Mouse (Mus musculus): ENCODE results near the gene Angptl8. TPM values are rescaled to one million over a fixed set of nuclear protein-coding genes. Genes with fewer than 3 reads are reported as not detected.

The Angptl8 gene
- polyA plus RNA-seq, 1 experiment from 2014 or later, result 8.2 TPM

- no peak for ATAC-seq
- H3K27ac ChIP-seq, result no peak overlapping the region
- H3K9ac ChIP-seq, result no peak overlapping the region
- H3K9me3 ChIP-seq, result no peaks in the 10 kb centered on the region
- no peak overlapping the region for H3K4me2 ChIP-seq (replicated peaks)
- no peak overlapping the region for H3K4me3 ChIP-seq (replicated peaks)
- H3K36me3 ChIP-seq, result 0 out of 2 replicates have a peak, but pooled peaks cover 6% of the 10 kb centered on the region
- H3K4me1 ChIP-seq (replicated peaks), result no peaks in the 10 kb centered on the region
- no peaks in the 10 kb centered on the region for H3K27me3 ChIP-seq (replicated peaks)
- WGBS, result 83% methylated on average over 4 of the region's 4 CpGs
These were observed 17.2 kb upstream of the Angptl8 start for GRCm38 (mm10) chr9:21818125-21818524.

GRCm38 (mm10) chr9:21818561-21818960 is 16.7 kb upstream of the Angptl8 start:
- Histone ChIP-seq H3K4me2 (replicated peaks) (no peak overlapping the region), H3K4me1 (replicated peaks) (no peaks in the 10 kb centered on the region), H3K9ac (no peak overlapping the region), H3K4me3 (replicated peaks) (no peak overlapping the region), H3K27me3 (replicated peaks) (no peaks in the 10 kb centered on the region), H3K36me3 (0 out of 2 replicates have a peak, but pooled peaks cover 6% of the 10 kb centered on the region), H3K9me3 (no peaks in the 10 kb centered on the region), H3K27ac (no peak overlapping the region)
- ATAC-seq, result no peak
- 92% methylated on average over 6 of the region's 6 CpGs for WGBS

DNA sequence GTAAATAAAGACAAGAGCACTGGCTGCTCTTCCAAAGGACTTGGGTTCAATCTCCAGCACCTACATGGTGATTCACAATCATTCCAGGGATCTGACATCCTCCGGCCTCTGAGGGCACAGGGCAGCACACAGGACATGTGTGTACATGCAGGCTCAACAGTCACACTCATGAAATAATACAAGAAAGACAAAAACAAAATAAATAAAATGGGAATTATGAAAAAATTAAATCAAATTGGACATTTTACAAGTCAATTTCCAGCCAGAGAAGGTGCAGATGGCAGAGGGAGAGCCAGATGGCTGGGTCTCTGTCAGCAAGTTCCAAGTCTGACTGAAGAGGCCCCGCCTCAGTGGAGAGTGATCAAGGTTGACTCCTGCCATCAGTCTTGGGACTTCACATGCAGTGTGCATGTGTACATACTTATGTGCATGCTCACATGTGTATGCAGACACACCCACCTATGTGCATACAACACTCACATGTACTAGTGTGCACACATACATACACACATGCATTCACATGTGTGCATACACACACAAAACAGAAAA is 16.1 kb upstream of the Angptl8 start:
- no peaks in the 10 kb centered on the region for H3K27me3 ChIP-seq (replicated peaks)
- WGBS, result 93% methylated on average over 2 of the region's 2 CpGs
- H3K4me1 ChIP-seq (replicated peaks), result no peaks in the 10 kb centered on the region
- H3K4me2 ChIP-seq (replicated peaks), result no peak overlapping the region
- H3K27ac ChIP-seq, result no peak overlapping the region
- no peaks in the 10 kb centered on the region for H3K9me3 ChIP-seq
- no peak overlapping the region for H3K4me3 ChIP-seq (replicated peaks)
- ATAC-seq, result no peak
- 0 out of 2 replicates have a peak, but pooled peaks cover 6% of the 10 kb centered on the region for H3K36me3 ChIP-seq
- H3K9ac ChIP-seq, result no peak overlapping the region

DNA sequence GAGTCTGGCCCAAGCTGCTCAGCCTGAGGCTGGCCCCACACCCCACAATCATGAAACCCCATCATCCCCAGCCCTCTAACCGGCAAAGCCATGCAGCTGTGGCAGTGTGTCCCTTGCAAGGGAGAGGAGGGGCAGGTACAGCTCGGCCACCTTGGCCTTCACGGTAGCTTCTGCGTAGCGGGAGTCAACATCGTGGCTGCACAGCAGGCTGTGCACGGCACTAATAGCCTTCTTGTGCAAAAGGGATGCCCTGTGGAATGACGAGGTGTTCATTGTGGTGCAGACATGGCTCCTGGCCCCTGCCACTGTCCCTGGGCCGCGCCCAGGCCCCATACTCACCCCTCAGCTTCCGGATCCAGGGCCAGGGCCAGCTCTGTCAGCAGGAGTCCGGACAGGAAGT is 15.1 kb upstream of the Angptl8 start:
- 0 out of 2 replicates have a peak, but pooled peaks cover 6% of the 10 kb centered on the region for H3K36me3 ChIP-seq
- ATAC-seq, result no peak
- no peak overlapping the region for H3K4me3 ChIP-seq (replicated peaks)
- no peaks in the 10 kb centered on the region for H3K4me1 ChIP-seq (replicated peaks)
- WGBS, result 90% methylated on average over 12 of the region's 12 CpGs
- H3K9ac ChIP-seq, result no peak overlapping the region
- no peaks in the 10 kb centered on the region for H3K9me3 ChIP-seq
- H3K4me2 ChIP-seq (replicated peaks), result no peak overlapping the region
- no peak overlapping the region for H3K27ac ChIP-seq
- no peaks in the 10 kb centered on the region for H3K27me3 ChIP-seq (replicated peaks)

GRCm38 (mm10) chr9:21822686-21823085 is 12.6 kb upstream of the Angptl8 start:
- H3K27me3 ChIP-seq (replicated peaks), result no peaks in the 10 kb centered on the region
- no peaks in the 10 kb centered on the region for H3K36me3 ChIP-seq
- WGBS, result 81% methylated on average over 6 of the region's 6 CpGs
- no peaks in the 10 kb centered on the region for H3K9me3 ChIP-seq
- H3K4me2 ChIP-seq (replicated peaks), result no peak overlapping the region
- no peak overlapping the region for H3K27ac ChIP-seq
- ATAC-seq, result no peak; the same call in 1 of the 2 replicates
- H3K9ac ChIP-seq, result no peak overlapping the region
- no peaks in the 10 kb centered on the region for H3K4me1 ChIP-seq (replicated peaks)
- H3K4me3 ChIP-seq (replicated peaks), result no peak overlapping the region

- H3K9me3 ChIP-seq, result no peaks in the 10 kb centered on the region
- no peak overlapping the region for H3K4me2 ChIP-seq (replicated peaks)
- H3K4me1 ChIP-seq (replicated peaks), result no peaks in the 10 kb centered on the region
- H3K9ac ChIP-seq, result no peak overlapping the region
- ATAC-seq, result no peak
- WGBS, result 61% methylated on average over 4 of the region's 4 CpGs
- H3K27ac ChIP-seq, result no peak overlapping the region
- H3K36me3 ChIP-seq, result no peaks in the 10 kb centered on the region
- no peaks in the 10 kb centered on the region for H3K27me3 ChIP-seq (replicated peaks)
- H3K4me3 ChIP-seq (replicated peaks), result no peak overlapping the region
These were observed 11.4 kb upstream of the Angptl8 start for GRCm38 (mm10) chr9:21823957-21824356.

DNA sequence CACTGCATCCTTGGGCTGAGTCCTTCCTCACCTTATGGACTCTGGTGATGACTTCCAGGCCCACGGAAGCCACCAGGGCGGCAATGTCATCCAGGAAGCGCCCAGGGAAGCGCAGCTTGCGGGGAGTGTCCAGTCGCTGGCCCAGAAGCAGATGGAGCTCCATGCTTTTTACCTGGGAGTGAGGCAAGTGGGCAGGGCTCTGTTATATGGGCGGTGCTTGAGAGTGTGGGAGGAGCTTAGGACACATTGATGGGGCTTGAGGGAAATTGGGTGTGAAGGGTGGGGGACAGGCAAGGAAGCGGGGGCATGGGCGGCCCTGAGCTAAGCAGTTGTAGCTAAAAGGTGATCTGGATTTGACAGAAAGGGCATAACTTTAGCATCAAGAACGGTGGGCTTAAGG is 10.9 kb upstream of the Angptl8 start:
- Histone ChIP-seq H3K27ac (no peak overlapping the region), H3K4me3 (replicated peaks) (no peak overlapping the region), H3K9me3 (no peaks in the 10 kb centered on the region), H3K36me3 (peaks cover under 1% of the 10 kb centered on the region; the same call in 1 of the 2 replicates), H3K27me3 (replicated peaks) (no peaks in the 10 kb centered on the region), H3K9ac (no peak overlapping the region), H3K4me2 (replicated peaks) (no peak overlapping the region), H3K4me1 (replicated peaks) (no peaks in the 10 kb centered on the region)
- no peak for ATAC-seq
- 59% methylated on average over 10 of the region's 10 CpGs for WGBS

DNA sequence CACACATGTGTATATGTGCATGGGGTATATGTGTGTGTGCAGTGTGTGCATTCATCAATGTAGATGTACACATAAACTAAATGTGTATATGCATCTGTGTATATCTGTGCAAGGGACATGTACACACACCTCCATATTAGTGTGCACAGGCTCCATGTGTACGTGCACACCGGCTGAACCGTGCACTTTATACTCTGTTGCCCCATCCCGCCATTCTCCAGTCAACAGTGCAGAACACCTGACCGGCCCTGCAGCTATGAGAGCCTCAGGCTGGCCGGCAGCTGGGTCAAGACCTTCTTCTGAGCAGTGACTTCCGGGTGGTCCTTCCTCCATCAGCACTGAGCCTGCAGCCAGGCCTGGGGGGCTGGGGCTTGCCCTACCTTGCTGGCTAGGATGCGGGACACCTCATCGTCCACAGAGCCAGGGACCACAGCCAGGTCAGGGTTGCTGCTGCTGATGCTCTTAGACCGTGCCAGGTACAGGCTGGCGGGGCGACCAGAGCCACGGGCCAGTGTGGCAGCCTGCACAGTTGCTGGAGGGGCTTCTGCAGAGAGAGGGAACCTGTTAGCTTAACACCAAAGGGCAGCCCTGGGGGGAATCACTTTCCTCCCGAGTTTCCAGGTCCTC is 5.4 kb upstream of the Angptl8 start:
- Histone ChIP-seq H3K36me3 (peaks cover 16% of the 10 kb centered on the region), H3K9me3 (no peaks in the 10 kb centered on the region), H3K9ac (no peak overlapping the region), H3K27ac (no peak overlapping the region), H3K27me3 (replicated peaks) (no peaks in the 10 kb centered on the region), H3K4me3 (replicated peaks) (no peak overlapping the region), H3K4me1 (replicated peaks) (no peaks in the 10 kb centered on the region), H3K4me2 (replicated peaks) (no peak overlapping the region)
- WGBS, result 84% methylated on average over 14 of the region's 14 CpGs
- ATAC-seq, result no peak

DNA sequence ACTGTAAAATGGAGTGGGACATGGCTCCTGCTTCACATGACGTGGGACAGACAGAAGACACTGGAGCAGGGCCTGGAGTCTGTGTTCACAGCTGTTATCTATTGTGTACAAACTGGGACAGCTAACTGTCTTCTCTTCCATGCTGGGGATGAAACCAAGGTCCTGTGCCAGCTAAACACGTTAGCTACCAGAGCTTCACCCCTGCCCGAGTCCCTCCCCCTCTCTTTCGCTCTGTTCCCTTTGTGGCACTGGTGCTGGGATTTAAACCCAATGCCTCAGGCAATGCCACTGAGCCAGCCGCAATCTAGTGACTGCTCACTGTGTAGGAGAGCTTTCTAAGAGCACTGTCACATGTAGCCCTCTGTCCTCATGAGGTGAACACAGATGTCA is 4.9 kb upstream of the Angptl8 start:
- H3K4me1 ChIP-seq (replicated peaks), result no peaks in the 10 kb centered on the region
- WGBS, result 87% methylated on average over 5 of the region's 5 CpGs
- H3K36me3 ChIP-seq, result peaks cover 17% of the 10 kb centered on the region
- no peak overlapping the region for H3K4me3 ChIP-seq (replicated peaks)
- H3K9ac ChIP-seq, result no peak overlapping the region
- no peak overlapping the region for H3K27ac ChIP-seq
- H3K27me3 ChIP-seq (replicated peaks), result no peaks in the 10 kb centered on the region
- H3K4me2 ChIP-seq (replicated peaks), result no peak overlapping the region
- no peaks in the 10 kb centered on the region for H3K9me3 ChIP-seq
- no peak for ATAC-seq

GRCm38 (mm10) chr9:21830936-21831335 is 4.4 kb upstream of the Angptl8 start:
- H3K27ac ChIP-seq, result no peak overlapping the region
- no peak for ATAC-seq
- H3K4me1 ChIP-seq (replicated peaks), result no peaks in the 10 kb centered on the region
- H3K4me2 ChIP-seq (replicated peaks), result no peak overlapping the region
- no peaks in the 10 kb centered on the region for H3K27me3 ChIP-seq (replicated peaks)
- no peak overlapping the region for H3K4me3 ChIP-seq (replicated peaks)
- peaks cover 18% of the 10 kb centered on the region for H3K36me3 ChIP-seq
- no peak overlapping the region for H3K9ac ChIP-seq
- H3K9me3 ChIP-seq, result no peaks in the 10 kb centered on the region
- 82% methylated on average over 11 of the region's 11 CpGs for WGBS

DNA sequence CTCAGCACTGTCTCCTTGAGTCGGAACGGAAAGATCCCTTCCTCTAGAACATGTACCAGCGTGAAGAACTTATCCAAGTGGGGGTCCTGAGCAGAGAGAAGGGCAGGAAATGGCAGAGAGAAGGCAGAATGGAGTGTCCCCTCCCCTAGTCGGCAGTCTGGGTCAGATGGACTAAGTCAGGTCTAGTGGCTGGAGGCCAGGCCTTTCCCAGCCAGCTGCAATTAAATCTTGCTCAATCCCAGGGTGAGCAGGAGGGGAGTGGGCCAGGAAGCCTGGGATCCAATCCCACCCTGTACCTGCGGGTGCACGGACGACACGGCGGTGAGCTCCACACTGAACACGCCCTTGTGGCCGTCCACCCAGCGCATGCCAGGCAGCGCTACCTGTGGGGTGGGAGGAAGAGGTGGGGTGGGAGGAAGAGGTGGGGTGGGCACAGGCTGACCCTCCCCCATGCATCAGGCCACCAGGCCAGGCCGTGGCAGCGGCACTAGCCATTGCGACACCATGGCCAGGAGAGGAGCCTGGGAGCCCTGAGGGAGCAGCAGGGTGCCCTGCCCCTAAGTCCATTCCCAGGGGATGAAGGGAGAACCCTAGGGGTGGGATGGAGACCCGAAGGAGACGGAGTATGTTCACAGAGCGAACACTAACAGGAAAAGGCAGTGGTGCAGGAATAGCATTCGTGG is 3.6 kb upstream of the Angptl8 start:
- Histone ChIP-seq H3K9me3 (no peaks in the 10 kb centered on the region), H3K36me3 (peaks cover 18% of the 10 kb centered on the region), H3K4me2 (replicated peaks) (no peak overlapping the region), H3K27me3 (replicated peaks) (no peaks in the 10 kb centered on the region), H3K4me1 (replicated peaks) (no peaks in the 10 kb centered on the region), H3K27ac (no peak overlapping the region), H3K4me3 (replicated peaks) (no peak overlapping the region), H3K9ac (no peak overlapping the region)
- no peak for ATAC-seq
- WGBS, result 88% methylated on average over 20 of the region's 20 CpGs

GRCm38 (mm10) chr9:21837690-21838089 is 2.4 kb downstream of the Angptl8 start:
- no peak overlapping the region for H3K4me2 ChIP-seq (replicated peaks)
- no peaks in the 10 kb centered on the region for H3K27me3 ChIP-seq (replicated peaks)
- ATAC-seq, result no peak
- no peak overlapping the region for H3K27ac ChIP-seq
- no peak overlapping the region for H3K4me3 ChIP-seq (replicated peaks)
- H3K4me1 ChIP-seq (replicated peaks), result peaks cover 7% of the 10 kb centered on the region
- H3K9ac ChIP-seq, result no peak overlapping the region
- H3K36me3 ChIP-seq, result peaks cover 19% of the 10 kb centered on the region
- no peaks in the 10 kb centered on the region for H3K9me3 ChIP-seq
- 94% methylated on average over 2 of the region's 2 CpGs for WGBS

Measured in intestine, embryonic 15.5 days (tissue).